Mouse (Mus musculus) hindbrain, embryonic 12.5 days (tissue): ENCODE measurements at regions not wholly inside any gene's neighbourhood (a gene's known extent, or its start where the extent isn't known, plus 50 kb on each side); places are given as distances from the start of the nearest gene placed in this dataset.
A peak's percentile ranks its signal among the peaks of the same experiment; 100 is the strongest.

Experiments used
- ATAC-seq: fragments of 200-750 bp; cut with Nextera tagmentation; 2 replicates; pipeline ENCODE4 v1.8.0; 2017; ENCODE audit warnings: moderate TSS enrichment; ENCODE audit not compliant: low FRiP score
- H3K27ac ChIP-seq: fragments of 300-500 bp; sonication (generic); 2 replicates; pipeline ENCODE4 v1.5.1; 2016; ENCODE audit warnings: mild to moderate bottlenecking
- H3K27me3 ChIP-seq: fragments of 300-500 bp; sonication (generic); 2 replicates; pipeline ENCODE4 v1.6.1; 2016; ENCODE audit warnings: mild to moderate bottlenecking
- H3K36me3 ChIP-seq: fragments of 300-500 bp; sonication (generic); 2 replicates; pipeline ENCODE4 v1.6.1; 2016; ENCODE audit warnings: mild to moderate bottlenecking
- H3K4me1 ChIP-seq: fragments of 300-500 bp; sonication (generic); 2 replicates; pipeline ENCODE4 v1.6.1; 2016
- H3K4me2 ChIP-seq: fragments of 300-500 bp; sonication (generic); replicated peaks from 2 replicates; pipeline ENCODE4 v1.6.1; 2016; ENCODE audit warnings: mild to moderate bottlenecking
- H3K4me3 ChIP-seq: fragments of 300-500 bp; sonication (generic); 2 replicates; pipeline ENCODE4 v1.5.1; 2016; ENCODE audit warnings: mild to moderate bottlenecking
- H3K9ac ChIP-seq: fragments of 300-500 bp; sonication (generic); 2 replicates; pipeline ENCODE4 v1.6.1; 2016; ENCODE audit warnings: mild to moderate bottlenecking, moderate library complexity
- H3K9me3 ChIP-seq: fragments of 300-500 bp; sonication (generic); replicated peaks from 2 replicates; pipeline ENCODE4 v1.6.1; 2016; ENCODE audit warnings: mild to moderate bottlenecking
- WGBS: fragments of 180-500 bp; shearing (Covaris S2); methylation state at CpG from one replicate; pipeline ENCODE4 v1.1.7; 2016; 5-methylcytosine and 5-hydroxymethylcytosine counted together

DNA sequence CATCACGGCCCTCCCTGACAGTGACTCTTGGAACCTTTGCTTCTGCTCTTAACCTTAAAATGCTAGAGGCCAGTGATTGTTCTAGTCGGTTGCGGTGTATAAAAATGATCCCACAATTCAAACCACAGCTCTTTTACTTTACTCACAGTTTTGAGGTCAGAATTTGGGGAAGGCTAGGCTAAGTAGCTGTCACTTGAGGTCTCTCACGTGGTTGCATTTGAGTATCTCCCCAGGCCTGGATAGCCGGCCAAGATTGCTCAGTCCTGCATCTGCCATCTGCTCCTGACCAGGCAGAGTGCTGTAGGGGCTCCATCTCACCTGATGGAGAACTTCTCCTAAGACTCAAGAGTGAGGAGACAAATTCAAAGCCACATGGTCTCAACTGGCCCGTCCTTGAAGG is 94.5 kb downstream of the Olfr267 start:
- H3K27ac ChIP-seq: no peak overlapping the region
- no peaks in the 10 kb centered on the region for H3K27me3 ChIP-seq
- H3K9me3 ChIP-seq: no peaks in the 10 kb centered on the region
- H3K4me2 ChIP-seq: no peak overlapping the region
- WGBS: 86% methylated on average over 6 of the region's 6 CpGs
- no peak overlapping the region for H3K9ac ChIP-seq
- H3K4me1 ChIP-seq: no peaks in the 10 kb centered on the region
- no peaks in the 10 kb centered on the region for H3K36me3 ChIP-seq
- no peak overlapping the region for H3K4me3 ChIP-seq
- ATAC-seq: no peak

GRCm38 (mm10) chr4:58681926-58682325 is 105.6 kb downstream of the Olfr267 start:
- H3K36me3 ChIP-seq: no peaks in the 10 kb centered on the region
- 89% methylated on average over 4 of the region's 4 CpGs for WGBS
- no peak for ATAC-seq
- H3K9me3 ChIP-seq: no peaks in the 10 kb centered on the region
- H3K4me1 ChIP-seq: no peaks in the 10 kb centered on the region
- no peaks in the 10 kb centered on the region for H3K27me3 ChIP-seq
- H3K27ac ChIP-seq: no peak overlapping the region
- H3K4me3 ChIP-seq: no peak overlapping the region
- H3K9ac ChIP-seq: no peak overlapping the region
- no peak overlapping the region for H3K4me2 ChIP-seq

GRCm38 (mm10) chr4:58677701-58678385 is 109.7 kb downstream of the Olfr267 start:
- Histone ChIP-seq H3K36me3 (no peaks in the 10 kb centered on the region), H3K4me1 (no peaks in the 10 kb centered on the region), H3K9me3 (no peaks in the 10 kb centered on the region), H3K27ac (no peak overlapping the region), H3K9ac (no peak overlapping the region), H3K4me3 (no peak overlapping the region), H3K4me2 (no peak overlapping the region), H3K27me3 (no peaks in the 10 kb centered on the region)
- no peak for ATAC-seq
- 45% methylated on average over 6 of the region's 6 CpGs for WGBS

- Histone ChIP-seq H3K27ac (peak overlapping the region; percentile 19; the same call in 1 of the 2 replicates), H3K4me3 (no peak overlapping the region), H3K27me3 (no peaks in the 10 kb centered on the region), H3K9me3 (no peaks in the 10 kb centered on the region), H3K36me3 (no peaks in the 10 kb centered on the region), H3K9ac (no peak overlapping the region), H3K4me2 (no peak overlapping the region; the same call in 1 of the 2 replicates), H3K4me1 (peaks cover 13% of the 10 kb centered on the region)
- no peak for ATAC-seq
- WGBS: 55% methylated on average over 14 of the region's 14 CpGs
Observed at GRCm38 (mm10) chr4:58671406-58672035, 116.0 kb downstream of the Olfr267 start.

DNA sequence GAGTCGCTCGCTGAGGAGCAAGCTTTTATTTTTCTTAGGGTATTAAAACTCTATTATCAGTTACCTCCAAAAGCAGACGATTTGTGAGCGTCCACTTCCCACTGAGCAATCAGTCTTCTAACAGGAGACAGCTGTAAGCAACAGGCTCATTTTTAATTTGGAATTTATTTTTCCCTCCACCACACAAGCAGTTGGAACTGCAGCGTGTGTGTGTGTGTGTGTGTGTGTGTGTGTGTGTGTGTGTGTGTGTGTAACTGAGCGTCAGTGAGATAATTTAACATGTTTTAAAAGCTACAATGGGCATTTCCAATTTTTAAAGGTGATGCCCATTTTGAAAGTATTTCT is 116.6 kb downstream of the Olfr267 start:
- Histone ChIP-seq H3K4me2 (peak overlapping the region; percentile 9), H3K27me3 (no peaks in the 10 kb centered on the region), H3K4me1 (peaks cover 13% of the 10 kb centered on the region), H3K4me3 (no peak overlapping the region), H3K9me3 (no peaks in the 10 kb centered on the region), H3K9ac (no peak overlapping the region), H3K36me3 (no peaks in the 10 kb centered on the region), H3K27ac (0 out of 2 replicates have a peak overlapping the region, but pooled peaks have one; percentile 3)
- ATAC-seq: no peak
- WGBS: 23% methylated on average over 6 of the region's 6 CpGs

DNA sequence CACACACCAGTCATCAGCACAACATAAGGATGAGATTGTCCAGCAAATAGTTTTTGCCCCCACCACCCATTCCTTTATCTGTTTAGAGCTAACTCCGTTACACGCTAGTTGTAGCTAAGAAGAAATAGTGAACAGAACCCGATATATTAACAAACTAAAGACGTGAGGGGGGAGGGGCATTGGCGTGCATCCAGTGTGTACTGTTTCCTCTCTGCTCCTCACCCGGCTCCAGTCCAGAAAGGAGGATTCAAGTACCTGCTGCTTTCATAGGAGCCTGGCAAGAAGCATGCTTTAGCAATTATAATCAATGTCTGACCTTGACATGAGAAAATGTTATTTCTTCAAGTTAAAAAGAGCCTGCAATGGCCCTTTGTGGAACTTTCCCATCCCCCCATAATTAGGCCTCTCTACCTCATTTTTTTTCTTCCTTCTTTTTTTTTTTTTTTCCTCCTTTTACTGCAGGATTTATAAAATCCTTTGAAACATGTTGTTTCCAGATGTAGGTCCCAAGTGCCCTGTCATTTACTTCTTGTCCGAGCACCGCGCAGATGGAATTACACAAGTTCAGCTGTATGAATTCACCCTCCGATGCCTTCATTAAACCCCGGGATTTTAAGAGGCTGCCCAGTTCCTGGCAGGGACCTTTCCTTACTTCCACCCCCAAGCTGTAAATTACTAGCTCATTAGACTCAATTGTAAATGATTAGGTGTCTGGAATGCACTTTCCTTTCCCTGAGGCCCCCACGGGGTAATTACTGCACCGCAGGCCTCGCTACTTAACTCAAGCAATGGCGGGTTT is 116.6 kb upstream of the Lpar1 start:
- H3K4me1 ChIP-seq: peaks cover 13% of the 10 kb centered on the region
- no peaks in the 10 kb centered on the region for H3K9me3 ChIP-seq
- H3K4me3 ChIP-seq: no peak overlapping the region
- 35% methylated on average over 15 of the region's 15 CpGs for WGBS
- peak overlapping the region; percentile 9 for H3K4me2 ChIP-seq
- peak; percentile 73 for ATAC-seq
- H3K36me3 ChIP-seq: no peaks in the 10 kb centered on the region
- peak overlapping the region; percentile 23; the same call in 1 of the 2 replicates for H3K27ac ChIP-seq
- no peaks in the 10 kb centered on the region for H3K27me3 ChIP-seq
- H3K9ac ChIP-seq: no peak overlapping the region

DNA sequence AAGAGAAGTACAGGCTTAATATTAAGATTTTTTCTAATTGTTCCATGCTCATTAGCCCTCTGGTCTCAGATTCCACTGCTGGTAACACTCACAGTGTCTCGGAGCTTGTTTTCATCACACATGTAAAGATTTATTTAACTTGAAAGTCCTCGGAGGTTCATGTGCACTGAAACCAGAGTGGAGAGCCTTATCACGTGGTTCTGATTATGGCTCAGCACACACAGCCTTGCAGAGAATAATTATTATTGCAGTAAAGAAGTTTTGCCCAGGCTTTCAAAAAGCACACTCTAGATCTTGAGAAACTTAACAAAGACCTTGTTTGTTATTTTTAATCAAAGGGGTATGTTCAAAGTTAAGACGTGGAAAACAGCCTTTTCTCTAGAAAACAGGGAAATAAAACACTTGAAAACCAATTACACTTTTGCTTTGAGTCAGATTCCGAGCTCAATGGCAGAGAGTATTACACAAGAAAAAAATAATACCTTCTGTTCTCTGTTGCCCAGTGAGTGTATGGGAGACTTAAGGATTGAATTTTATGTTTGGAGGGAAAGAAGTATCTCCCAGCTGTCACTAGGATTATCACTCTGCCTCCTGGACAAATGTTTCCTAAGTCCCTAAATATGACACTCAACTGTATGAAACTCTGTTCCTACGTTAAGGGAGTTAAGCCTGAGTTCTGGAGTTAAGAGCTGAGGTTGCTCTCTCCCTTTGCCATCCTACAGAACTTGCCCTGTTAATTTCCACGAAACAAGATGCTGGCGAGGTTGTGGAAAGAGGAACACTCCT is 114.9 kb upstream of the Lpar1 start:
- 66% methylated on average over 8 of the region's 8 CpGs for WGBS
- peaks cover 13% of the 10 kb centered on the region for H3K4me1 ChIP-seq
- no peak overlapping the region for H3K4me3 ChIP-seq
- no peaks in the 10 kb centered on the region for H3K36me3 ChIP-seq
- H3K27ac ChIP-seq: peak overlapping the region; percentile 17; the same call in 1 of the 2 replicates
- no peak overlapping the region for H3K9ac ChIP-seq
- no peaks in the 10 kb centered on the region for H3K9me3 ChIP-seq
- ATAC-seq: no peak
- H3K27me3 ChIP-seq: no peaks in the 10 kb centered on the region
- H3K4me2 ChIP-seq: no peak overlapping the region

GRCm38 (mm10) chr4:58663628-58664205 is 110.0 kb upstream of the Lpar1 start:
- 57% methylated on average over 6 of the region's 6 CpGs for WGBS
- H3K27ac ChIP-seq: no peak overlapping the region
- H3K4me1 ChIP-seq: 0 out of 2 replicates have a peak, but pooled peaks cover 5% of the 10 kb centered on the region
- H3K36me3 ChIP-seq: no peaks in the 10 kb centered on the region
- H3K9me3 ChIP-seq: no peaks in the 10 kb centered on the region
- no peak overlapping the region for H3K9ac ChIP-seq
- no peak overlapping the region for H3K4me3 ChIP-seq
- ATAC-seq: no peak
- H3K4me2 ChIP-seq: no peak overlapping the region
- H3K27me3 ChIP-seq: no peaks in the 10 kb centered on the region

- Histone ChIP-seq H3K4me3 (no peak overlapping the region), H3K4me1 (0 out of 2 replicates have a peak, but pooled peaks cover 5% of the 10 kb centered on the region), H3K27ac (no peak overlapping the region), H3K4me2 (no peak overlapping the region), H3K9ac (no peak overlapping the region), H3K27me3 (no peaks in the 10 kb centered on the region), H3K36me3 (no peaks in the 10 kb centered on the region), H3K9me3 (no peaks in the 10 kb centered on the region)
- ATAC-seq: no peak
- WGBS: 71% methylated on average over 4 of the region's 4 CpGs
Observed at GRCm38 (mm10) chr4:58661781-58662293, 108.1 kb upstream of the Lpar1 start.

DNA sequence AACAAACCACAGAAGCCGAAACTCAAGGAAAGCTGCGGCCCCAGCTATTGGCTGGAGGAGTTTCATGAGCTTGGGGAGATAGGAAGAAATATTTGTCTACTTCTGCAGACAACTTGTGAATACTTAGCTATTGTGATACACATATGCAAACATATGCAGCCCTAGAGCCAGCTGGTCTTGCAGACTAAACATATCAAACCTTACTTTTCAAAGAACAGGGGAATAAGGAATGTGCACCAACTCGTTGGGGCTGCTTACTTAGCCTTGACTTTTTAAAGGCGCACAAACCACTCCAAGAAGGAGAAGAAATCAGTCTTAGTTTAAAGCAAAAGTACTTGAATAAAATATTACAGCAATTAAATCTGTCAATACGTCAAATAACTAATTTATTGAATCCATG is 106.8 kb upstream of the Lpar1 start:
- Histone ChIP-seq H3K27me3 (no peaks in the 10 kb centered on the region), H3K9me3 (no peaks in the 10 kb centered on the region), H3K9ac (no peak overlapping the region), H3K36me3 (no peaks in the 10 kb centered on the region), H3K4me2 (no peak overlapping the region), H3K27ac (no peak overlapping the region), H3K4me3 (no peak overlapping the region), H3K4me1 (0 out of 2 replicates have a peak, but pooled peaks cover 5% of the 10 kb centered on the region)
- WGBS: 71% methylated on average over 5 of the region's 5 CpGs
- no peak for ATAC-seq

DNA sequence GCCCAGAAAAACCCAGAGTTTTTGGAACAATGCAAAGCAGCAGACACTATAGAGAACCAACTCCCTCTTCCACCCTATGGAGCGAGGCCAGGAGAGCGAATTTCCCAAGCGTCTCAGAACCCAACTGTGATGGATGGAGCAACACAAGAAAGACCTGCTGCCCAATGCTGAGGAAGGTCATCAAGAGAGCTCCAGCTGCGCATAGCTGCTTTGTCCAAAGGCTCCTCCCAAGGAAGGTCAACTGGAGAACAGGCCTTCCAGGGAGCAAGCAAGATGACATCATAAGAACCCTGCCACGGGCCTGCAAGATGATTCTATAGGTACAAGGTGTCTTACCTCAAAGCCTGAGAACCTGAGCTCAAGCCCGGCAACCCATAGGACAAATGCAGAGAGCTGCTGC is 104.5 kb upstream of the Lpar1 start:
- ATAC-seq: no peak
- H3K27me3 ChIP-seq: no peaks in the 10 kb centered on the region
- no peak overlapping the region for H3K4me3 ChIP-seq
- no peaks in the 10 kb centered on the region for H3K9me3 ChIP-seq
- H3K4me2 ChIP-seq: no peak overlapping the region
- no peak overlapping the region for H3K27ac ChIP-seq
- 47% methylated on average over 6 of the region's 6 CpGs for WGBS
- H3K36me3 ChIP-seq: no peaks in the 10 kb centered on the region
- no peak overlapping the region for H3K9ac ChIP-seq
- 0 out of 2 replicates have a peak, but pooled peaks cover 5% of the 10 kb centered on the region for H3K4me1 ChIP-seq
